Mouse (Mus musculus) limb, embryonic 15.5 days (tissue): ENCODE measurements around the gene AI467606. TPM values are rescaled to one million over a fixed set of nuclear protein-coding genes. Genes with fewer than 3 reads are reported as not detected.
"Not testable (repeated sequence)": the region's sequence is repeated elsewhere in the genome, so short reads cannot be mapped to it uniquely, and the experiment has no call there.

Experiments
- ATAC-seq: fragments of 200-750 bp; cut with Nextera tagmentation; 2 replicates; pipeline ENCODE4 v1.8.0; 2017; ENCODE audit warnings: low read depth, moderate TSS enrichment; ENCODE audit not compliant: insufficient number of reproducible peaks, low FRiP score, low TSS enrichment
- H3K27ac ChIP-seq: fragments of 300-500 bp; sonication (generic); 2 replicates; pipeline ENCODE4 v1.5.1; 2015; ENCODE audit warnings: moderate library complexity, mild to moderate bottlenecking, inconsistent platforms
- H3K27me3 ChIP-seq: fragments of 300-500 bp; sonication (generic); 2 replicates; pipeline ENCODE4 v1.6.1; 2015; ENCODE audit warnings: inconsistent platforms
- H3K36me3 ChIP-seq: fragments of 300-500 bp; sonication (generic); 2 replicates; pipeline ENCODE4 v1.6.1; 2015; ENCODE audit warnings: inconsistent platforms
- H3K4me1 ChIP-seq: fragments of 300-500 bp; sonication (generic); 2 replicates; pipeline ENCODE4 v1.6.1; 2015; ENCODE audit warnings: inconsistent platforms
- H3K4me2 ChIP-seq: fragments of 300-500 bp; sonication (generic); 2 replicates; pipeline ENCODE4 v1.6.1; 2015; ENCODE audit warnings: mild to moderate bottlenecking, inconsistent platforms
- H3K4me3 ChIP-seq: fragments of 300-500 bp; sonication (generic); 2 replicates; pipeline ENCODE4 v1.5.1; 2015; ENCODE audit warnings: mild to moderate bottlenecking, inconsistent platforms
- H3K9ac ChIP-seq: fragments of 300-500 bp; sonication (generic); 2 replicates; pipeline ENCODE4 v1.6.1; 2015; ENCODE audit warnings: inconsistent platforms
- H3K9me3 ChIP-seq: fragments of 300-500 bp; sonication (generic); 2 replicates; pipeline ENCODE4 v1.6.1; 2016; ENCODE audit warnings: inconsistent platforms
- WGBS: fragments of 180-500 bp; shearing (Covaris S2); methylation state at CpG from one replicate; pipeline ENCODE4 v1.1.7; 2015; 5-methylcytosine and 5-hydroxymethylcytosine counted together
- polyA plus RNA-seq: library from polyadenylated mRNA; unstranded; fragments of >200 nt; fragmentation: Nextera tagmentation; extraction: Ambion mirVana; gene quantifications from 2 replicates; pipeline ENCODE4 v1.2.1, GENCODE M21; 2015

The AI467606 gene
- polyA plus RNA-seq, 1 experiment from 2014 or later, result 5.3 TPM

DNA sequence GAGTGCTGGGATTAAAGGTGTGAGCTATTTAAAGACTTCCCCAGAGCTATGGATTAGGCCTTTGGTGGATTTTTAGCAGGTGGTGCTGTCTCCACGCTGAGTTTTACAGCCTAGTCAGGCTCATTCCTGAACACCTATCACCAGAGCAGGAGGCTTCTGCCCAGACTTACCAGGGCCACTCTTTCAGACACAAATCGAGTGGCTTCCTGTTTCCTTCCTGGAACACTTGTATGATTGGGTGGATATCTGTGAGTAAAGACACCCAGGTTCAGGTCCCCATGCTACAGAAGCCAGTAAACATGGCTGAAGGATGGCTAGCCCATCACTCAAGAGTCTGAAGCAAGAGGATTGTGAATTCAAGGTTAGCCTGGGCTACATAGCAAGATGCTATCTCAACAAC, 8.2 kb upstream of the AI467606 start:
- no peaks in the 10 kb centered on the region for H3K27me3 ChIP-seq
- H3K27ac ChIP-seq, result no peak overlapping the region
- no peak overlapping the region for H3K9ac ChIP-seq
- no peak for ATAC-seq
- H3K4me1 ChIP-seq, result no peaks in the 10 kb centered on the region
- H3K9me3 ChIP-seq, result no peaks in the 10 kb centered on the region
- no peak overlapping the region for H3K4me3 ChIP-seq
- H3K36me3 ChIP-seq, result no peaks in the 10 kb centered on the region
- 52% methylated on average over 2 of the region's 2 CpGs for WGBS
- no peak overlapping the region for H3K4me2 ChIP-seq

DNA sequence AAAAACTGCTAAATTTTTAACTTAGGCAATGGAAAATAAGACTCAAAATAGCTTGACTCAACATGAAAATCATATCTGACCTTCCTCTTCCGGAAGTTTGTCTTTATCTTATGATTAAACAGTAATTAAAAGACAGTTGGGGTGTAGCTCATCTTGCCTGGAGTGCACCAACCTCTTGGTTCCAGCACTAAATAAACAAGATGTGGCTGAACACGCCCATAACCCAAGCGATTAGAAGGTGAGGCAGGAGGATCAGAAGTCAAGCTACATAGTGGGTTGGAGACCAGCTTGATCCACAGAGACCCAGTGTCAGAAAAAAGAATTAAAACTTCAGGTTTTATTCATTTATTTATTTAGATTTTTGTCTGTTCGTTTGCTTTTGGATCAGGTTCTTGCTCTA, 7.5 kb upstream of the AI467606 start:
- no peaks in the 10 kb centered on the region for H3K9me3 ChIP-seq
- H3K4me3 ChIP-seq, result no peak overlapping the region
- no peak overlapping the region for H3K9ac ChIP-seq
- H3K27ac ChIP-seq, result no peak overlapping the region
- H3K27me3 ChIP-seq, result no peaks in the 10 kb centered on the region
- no peak overlapping the region for H3K4me2 ChIP-seq
- H3K4me1 ChIP-seq, result peaks cover under 1% of the 10 kb centered on the region; the same call in 1 of the 2 replicates
- no peaks in the 10 kb centered on the region for H3K36me3 ChIP-seq
- no peak for ATAC-seq
- 85% methylated on average over 4 of the region's 4 CpGs for WGBS

DNA sequence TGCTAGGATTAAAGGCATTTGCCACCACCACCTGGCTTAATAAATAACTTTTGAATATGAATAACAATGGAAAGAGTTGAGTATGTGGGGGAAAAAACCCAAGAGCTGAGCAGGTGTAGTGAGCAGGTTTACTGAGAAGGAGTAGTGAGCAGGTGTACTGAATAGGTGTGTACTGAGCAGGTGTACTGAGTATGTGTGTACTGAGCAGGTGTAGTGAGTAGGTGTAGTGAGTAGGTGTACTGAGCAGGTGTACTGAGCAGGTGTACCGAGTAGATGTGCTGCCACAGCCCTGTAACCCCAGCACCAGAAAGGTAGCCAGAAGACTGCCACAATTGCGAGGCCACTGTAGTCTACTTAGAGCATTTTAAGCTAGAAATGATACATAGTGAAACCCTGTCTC, 6.4 kb upstream of the AI467606 start:
- Histone ChIP-seq H3K27ac (no peak overlapping the region), H3K36me3 (no peaks in the 10 kb centered on the region), H3K4me3 (no peak overlapping the region), H3K4me1 (peaks cover 5% of the 10 kb centered on the region), H3K9ac (no peak overlapping the region), H3K4me2 (no peak overlapping the region), H3K9me3 (no peaks in the 10 kb centered on the region), H3K27me3 (no peaks in the 10 kb centered on the region)
- 75% methylated on average over 2 of the region's 2 CpGs for WGBS
- no peak for ATAC-seq

- not testable (repeated sequence) for H3K9ac ChIP-seq, H3K4me1 ChIP-seq, H3K4me3 ChIP-seq, H3K27ac ChIP-seq, H3K36me3 ChIP-seq, H3K9me3 ChIP-seq, ATAC-seq, H3K27me3 ChIP-seq, H3K4me2 ChIP-seq
- 44% methylated on average over 6 of the region's 6 CpGs for WGBS
These were observed 5.4 kb upstream of the AI467606 start for GRCm38 (mm10) chr7:127085751-127086150.

DNA sequence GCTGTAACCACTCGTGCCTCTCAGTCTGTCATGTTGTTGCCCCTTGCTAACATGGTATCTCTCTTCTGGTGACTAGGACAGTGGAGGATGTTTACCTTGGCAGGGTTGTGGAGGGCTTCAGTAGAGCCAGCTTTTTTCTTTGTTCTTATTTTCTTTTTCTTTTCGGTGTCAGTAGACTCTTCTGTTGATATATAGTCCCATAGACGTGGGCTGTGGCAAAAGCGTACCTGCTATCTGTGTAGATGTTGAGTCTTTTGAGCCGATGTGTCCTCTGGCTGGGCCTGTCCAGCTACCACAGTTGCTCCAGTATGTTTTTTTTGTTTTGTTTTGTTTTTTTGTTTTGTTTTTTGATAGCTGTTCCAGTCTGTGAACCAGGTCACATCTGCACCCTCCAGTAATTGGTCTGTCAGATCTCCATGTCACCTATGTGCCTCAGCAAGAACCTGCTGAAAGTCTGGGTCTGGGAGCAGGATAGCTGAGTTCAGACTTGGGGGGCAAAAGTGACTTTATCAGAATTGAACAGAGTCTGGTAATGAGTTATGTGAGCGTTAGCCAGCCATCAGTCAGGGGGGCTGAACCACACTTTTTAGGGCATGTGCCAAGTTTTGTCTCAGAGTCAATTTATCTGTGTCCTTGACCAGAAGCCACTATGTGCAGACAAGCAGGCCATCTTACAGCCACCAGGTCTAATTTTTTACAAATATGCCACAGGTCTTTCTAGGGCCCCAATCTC, 3.7 kb upstream of the AI467606 start, which contains the start of gene Zg16:
Gene Zg16, minus strand, starts transcription at position 51 of the 733 bp plus-strand sequence.
- not testable (repeated sequence) for H3K9ac ChIP-seq, H3K4me3 ChIP-seq, H3K27ac ChIP-seq, H3K9me3 ChIP-seq, ATAC-seq, H3K27me3 ChIP-seq, H3K4me2 ChIP-seq, H3K36me3 ChIP-seq
- 76% methylated on average over 6 of the region's 6 CpGs for WGBS
- H3K4me1 ChIP-seq, result peaks cover 10% of the 10 kb centered on the region

DNA sequence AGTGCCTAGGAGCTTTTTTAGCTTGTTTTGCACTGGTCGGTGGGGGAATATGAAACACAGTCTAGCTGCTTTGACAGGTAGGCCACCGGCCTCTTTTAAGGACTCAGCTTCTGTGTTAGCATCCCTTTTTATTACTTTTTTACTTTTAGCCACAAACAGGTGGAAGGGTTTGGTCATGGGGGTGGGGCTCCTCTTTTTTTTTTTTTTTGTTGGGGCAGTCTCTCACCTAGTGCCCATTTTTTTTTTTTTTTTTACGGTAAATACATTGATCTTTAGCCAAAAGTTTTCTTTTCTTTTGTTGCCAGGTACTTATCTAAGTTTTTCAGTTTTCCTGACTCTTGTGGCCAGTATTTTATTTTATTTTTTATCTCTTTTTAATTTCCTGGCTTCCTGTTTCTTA, 3.1 kb upstream of the AI467606 start:
- WGBS, result 79% methylated on average over 3 of the region's 3 CpGs
- H3K27ac ChIP-seq, result no peak overlapping the region

GRCm38 (mm10) chr7:127088901-127089845, 2.0 kb upstream of the AI467606 start:
- H3K9ac ChIP-seq, result no peak overlapping the region
- no peak for ATAC-seq
- 22% methylated on average over 27 of the region's 27 CpGs for WGBS
- no peak overlapping the region for H3K27ac ChIP-seq
- 0 out of 2 replicates have a peak overlapping the region, but pooled peaks have one; percentile 9 for H3K4me3 ChIP-seq
- H3K4me2 ChIP-seq, result peak overlapping the region; percentile 35
- H3K4me1 ChIP-seq, result peaks cover 12% of the 10 kb centered on the region
- H3K36me3 ChIP-seq, result no peaks in the 10 kb centered on the region
- no peaks in the 10 kb centered on the region for H3K9me3 ChIP-seq
- H3K27me3 ChIP-seq, result no peaks in the 10 kb centered on the region

More for the DNA sequence above, 3.1 kb upstream of the AI467606 start:
- ATAC-seq, result no peak
- Histone ChIP-seq H3K27me3 (no peaks in the 10 kb centered on the region), H3K4me1 (peaks cover 12% of the 10 kb centered on the region), H3K9ac (no peak overlapping the region), H3K36me3 (no peaks in the 10 kb centered on the region), H3K4me2 (no peak overlapping the region), H3K4me3 (no peak overlapping the region), H3K9me3 (no peaks in the 10 kb centered on the region)

GRCm38 (mm10) chr7:127090154-127091113, 725 bp upstream of the AI467606 start:
- Histone ChIP-seq H3K4me3 (no peak overlapping the region), H3K4me2 (no peak overlapping the region), H3K36me3 (no peaks in the 10 kb centered on the region), H3K4me1 (peaks cover 12% of the 10 kb centered on the region), H3K9ac (no peak overlapping the region), H3K9me3 (no peaks in the 10 kb centered on the region), H3K27ac (no peak overlapping the region), H3K27me3 (no peaks in the 10 kb centered on the region)
- peak; percentile 30; the same call in 1 of the 2 replicates for ATAC-seq
- WGBS, result 86% methylated on average over 20 of the region's 20 CpGs

DNA sequence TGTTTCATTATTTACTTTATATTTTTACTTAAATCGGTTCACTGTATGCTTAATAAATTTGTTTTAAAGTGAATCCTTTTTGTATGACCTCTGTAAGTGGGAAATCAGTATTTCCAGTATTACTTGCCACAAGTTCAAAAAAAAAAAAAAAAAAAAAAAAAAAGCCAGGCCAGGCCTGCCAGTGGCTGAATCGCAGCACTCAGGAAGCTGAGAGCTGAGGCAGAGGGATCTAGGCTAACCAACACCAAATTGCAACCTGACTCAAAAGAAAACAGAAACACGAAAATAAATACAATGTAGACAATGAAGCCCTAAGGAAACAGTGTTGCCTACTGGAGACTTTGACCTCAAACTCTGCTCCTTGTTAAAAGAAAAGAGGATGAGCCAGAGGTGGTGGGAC, 2.8 kb downstream of the AI467606 start:
- H3K4me2 ChIP-seq, result no peak overlapping the region

DNA sequence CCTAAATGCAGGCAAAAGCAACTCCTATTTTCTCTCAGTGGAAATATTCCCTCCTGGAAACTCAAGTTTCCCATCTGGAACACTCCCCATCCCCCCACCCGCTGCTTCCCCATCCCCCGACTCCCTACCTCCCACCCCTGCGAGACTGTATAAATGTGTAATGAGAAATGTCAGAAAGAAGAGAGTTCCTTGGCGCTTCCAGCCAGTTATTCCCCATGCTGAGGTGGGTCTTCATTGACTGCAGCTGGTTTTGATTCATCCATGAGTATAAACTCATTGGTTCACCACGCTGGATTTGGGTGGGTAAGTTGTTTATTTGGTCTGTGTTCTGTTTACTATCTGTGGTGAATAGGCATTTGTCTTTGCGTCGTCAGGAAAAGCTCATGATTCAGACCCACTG, 5.3 kb downstream of the AI467606 start:
- ATAC-seq, result no peak
- H3K4me2 ChIP-seq, result no peak overlapping the region
- H3K4me3 ChIP-seq, result no peak overlapping the region
- no peaks in the 10 kb centered on the region for H3K9me3 ChIP-seq
- H3K9ac ChIP-seq, result no peak overlapping the region
- no peaks in the 10 kb centered on the region for H3K36me3 ChIP-seq
- peaks cover 4% of the 10 kb centered on the region; the same call in 1 of the 2 replicates for H3K4me1 ChIP-seq
- H3K27me3 ChIP-seq, result no peaks in the 10 kb centered on the region
- WGBS, result 56% methylated on average over 7 of the region's 7 CpGs
- H3K27ac ChIP-seq, result no peak overlapping the region

More for the DNA sequence above, 2.8 kb downstream of the AI467606 start:
- Histone ChIP-seq H3K9me3 (no peaks in the 10 kb centered on the region), H3K27ac (no peak overlapping the region), H3K36me3 (no peaks in the 10 kb centered on the region), H3K27me3 (no peaks in the 10 kb centered on the region), H3K4me1 (peaks cover 10% of the 10 kb centered on the region), H3K4me3 (no peak overlapping the region), H3K9ac (no peak overlapping the region)
- no peak for ATAC-seq
- 79% methylated on average over 3 of the region's 3 CpGs for WGBS

DNA sequence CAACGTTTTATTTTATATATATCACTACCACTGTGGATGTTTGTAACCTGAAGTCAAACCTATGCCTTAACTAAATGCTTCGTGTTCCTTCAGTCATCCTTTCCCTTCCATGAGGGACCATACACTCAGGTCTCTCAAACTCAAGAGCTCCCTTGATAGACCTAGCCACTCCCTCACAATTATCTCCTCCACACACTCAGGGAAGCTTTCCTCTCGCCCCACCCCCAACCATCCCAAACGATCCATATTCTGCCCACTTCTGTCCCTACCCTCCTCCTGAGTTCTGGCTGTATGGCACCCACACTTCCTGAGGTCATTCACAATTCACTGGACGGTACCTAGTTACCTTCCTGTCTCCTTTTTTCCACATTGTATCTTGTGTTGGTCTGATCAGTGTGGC, 7.4 kb downstream of the AI467606 start:
- ATAC-seq, result no peak
- no peak overlapping the region for H3K9ac ChIP-seq
- no peaks in the 10 kb centered on the region for H3K27me3 ChIP-seq
- no peaks in the 10 kb centered on the region for H3K9me3 ChIP-seq
- H3K4me3 ChIP-seq, result no peak overlapping the region
- WGBS, result 83% methylated on average over 5 of the region's 5 CpGs
- no peaks in the 10 kb centered on the region for H3K36me3 ChIP-seq
- H3K4me2 ChIP-seq, result no peak overlapping the region
- H3K27ac ChIP-seq, result no peak overlapping the region
- H3K4me1 ChIP-seq, result no peaks in the 10 kb centered on the region
